Mouse (Mus musculus): ENCODE measurements at regions not wholly inside any gene's neighbourhood (a gene's known extent, or its start where the extent isn't known, plus 50 kb on each side); places are given as distances from the start of the nearest gene placed in this dataset.
"Not testable (repeated sequence)": the region's sequence is repeated elsewhere in the genome, so short reads cannot be mapped to it uniquely, and the experiment has no call there.

GRCm38 (mm10) chr1:30701116-30701515 is 172.6 kb downstream of the Phf3 start:
- DNase-seq (ENCODE audit: low spot score), result no peak
- Histone ChIP-seq H3K9me3 (replicated peaks; ENCODE audit: low read length) (no peaks in the 10 kb centered on the region), H3K27ac (no peak overlapping the region), H3K4me2 (ENCODE audit: low read length) (no peak overlapping the region), H3K4me3 (replicated peaks; ENCODE audit: low read depth, low read length) (no peak overlapping the region), H3K27me3 (ENCODE audit: insufficient read depth, low read length) (no peaks in the 10 kb centered on the region), H3K36me3 (ENCODE audit: insufficient read depth, low read length) (no peaks in the 10 kb centered on the region), H3K9ac (ENCODE audit: low read depth, low read length) (no peak overlapping the region), H3K4me1 (replicated peaks; ENCODE audit: insufficient read depth, low read length) (no peaks in the 10 kb centered on the region)
- ATAC-seq (replicated peaks; ENCODE audit: low FRiP score, low read depth), result no peak
- WGBS, result 80% methylated on average over 3 of the region's 3 CpGs
- no peak for TF ChIP-seq CTCF (IDR thresholded peaks at IDR 0.05; ENCODE audit: low read depth)

DNA sequence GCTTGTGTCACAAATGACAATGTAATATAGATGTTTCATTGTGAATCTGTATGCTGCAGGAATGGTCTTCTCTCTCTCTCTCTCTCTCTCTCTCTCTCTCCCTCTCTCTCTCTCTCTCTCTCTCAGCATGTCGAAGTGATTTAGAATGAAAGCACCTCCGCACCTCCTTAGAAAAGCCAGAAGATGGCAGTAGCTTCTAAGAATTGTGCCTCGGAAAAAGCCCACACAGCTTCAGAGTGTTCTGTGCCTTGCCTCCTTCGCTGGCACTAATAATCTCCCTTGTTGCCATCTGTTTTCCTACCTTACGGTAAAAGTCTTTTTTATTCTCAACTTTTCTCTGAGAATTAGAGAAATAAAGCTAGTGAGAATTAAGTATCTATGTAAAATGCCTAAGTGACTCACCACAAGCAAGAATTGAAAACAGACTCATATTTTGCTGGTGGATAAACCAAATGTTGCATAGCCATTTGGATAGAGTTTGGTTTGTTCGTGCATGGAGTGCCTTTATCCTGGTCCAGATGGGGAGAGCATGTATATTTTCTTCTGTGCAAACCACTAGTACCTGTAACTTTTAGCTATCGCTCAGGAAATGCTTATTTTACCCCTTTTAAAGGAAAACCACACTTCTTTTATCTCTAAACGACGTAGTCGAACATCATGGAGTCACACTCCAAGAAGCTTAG is 173.2 kb downstream of the Phf3 start:
- no peaks in the 10 kb centered on the region for H3K27me3 ChIP-seq (ENCODE audit: insufficient read depth, low read length)
- no peaks in the 10 kb centered on the region for H3K4me1 ChIP-seq (replicated peaks; ENCODE audit: insufficient read depth, low read length)
- no peak overlapping the region for H3K27ac ChIP-seq
- H3K36me3 ChIP-seq (ENCODE audit: insufficient read depth, low read length), result no peaks in the 10 kb centered on the region
- H3K9ac ChIP-seq (ENCODE audit: low read depth, low read length), result no peak overlapping the region
- DNase-seq (ENCODE audit: low spot score) (peak; percentile 65), ATAC-seq (replicated peaks; ENCODE audit: low FRiP score, low read depth) (no peak)
- H3K9me3 ChIP-seq (replicated peaks; ENCODE audit: low read length), result no peaks in the 10 kb centered on the region
- H3K4me3 ChIP-seq (replicated peaks; ENCODE audit: low read depth, low read length), result no peak overlapping the region
- H3K4me2 ChIP-seq (ENCODE audit: low read length), result no peak overlapping the region
- 42% methylated on average over 10 of the region's 10 CpGs for WGBS
- peak; percentile 64 for TF ChIP-seq CTCF (IDR thresholded peaks at IDR 0.05; ENCODE audit: low read depth)

DNA sequence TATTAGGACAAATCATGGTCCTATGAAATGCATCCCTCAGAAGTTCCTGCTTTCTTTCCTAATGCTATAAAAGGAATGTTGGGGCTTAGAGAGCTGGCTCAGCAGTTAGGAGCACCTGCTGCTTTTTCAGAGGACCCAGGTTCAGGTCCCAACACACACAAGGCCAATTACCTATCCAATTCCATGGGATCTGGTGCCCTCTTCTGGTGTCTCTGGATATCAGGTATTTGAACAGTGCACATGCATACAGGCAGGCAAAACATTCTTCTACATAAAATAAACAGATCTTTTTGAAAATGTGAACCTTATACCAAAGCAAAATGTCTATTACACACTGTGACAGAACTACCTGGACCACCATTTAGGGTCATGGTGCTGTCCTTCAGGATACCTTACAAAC is 177.4 kb downstream of the Phf3 start:
- H3K36me3 ChIP-seq (ENCODE audit: insufficient read depth, low read length), result no peaks in the 10 kb centered on the region
- H3K4me2 ChIP-seq (ENCODE audit: low read length), result no peak overlapping the region
- no peak for ATAC-seq (replicated peaks; ENCODE audit: low FRiP score, low read depth)
- H3K4me3 ChIP-seq (replicated peaks; ENCODE audit: low read depth, low read length), result no peak overlapping the region
- DNase-seq (ENCODE audit: low spot score), result no peak
- no peaks in the 10 kb centered on the region for H3K4me1 ChIP-seq (replicated peaks; ENCODE audit: insufficient read depth, low read length)
- H3K9ac ChIP-seq (ENCODE audit: low read depth, low read length), result no peak overlapping the region
- no peaks in the 10 kb centered on the region for H3K9me3 ChIP-seq (replicated peaks; ENCODE audit: low read length)
- H3K27ac ChIP-seq, result no peak overlapping the region
- no peaks in the 10 kb centered on the region for H3K27me3 ChIP-seq (ENCODE audit: insufficient read depth, low read length)
- peak; percentile 47 for TF ChIP-seq CTCF (IDR thresholded peaks at IDR 0.05; ENCODE audit: low read depth)

- H3K4me3 ChIP-seq (replicated peaks; ENCODE audit: low read depth, low read length), result no peak overlapping the region
- no peak overlapping the region for H3K4me2 ChIP-seq (ENCODE audit: low read length)
- H3K27me3 ChIP-seq (ENCODE audit: insufficient read depth, low read length), result no peaks in the 10 kb centered on the region
- no peak for TF ChIP-seq CTCF (IDR thresholded peaks at IDR 0.05; ENCODE audit: low read depth)
- H3K9ac ChIP-seq (ENCODE audit: low read depth, low read length), result no peak overlapping the region
- H3K4me1 ChIP-seq (replicated peaks; ENCODE audit: insufficient read depth, low read length), result no peaks in the 10 kb centered on the region
- H3K36me3 ChIP-seq (ENCODE audit: insufficient read depth, low read length), result no peaks in the 10 kb centered on the region
- DNase-seq (ENCODE audit: low spot score) (no peak), ATAC-seq (replicated peaks; ENCODE audit: low FRiP score, low read depth) (no peak)
- no peaks in the 10 kb centered on the region for H3K9me3 ChIP-seq (replicated peaks; ENCODE audit: low read length)
- WGBS, result 86% methylated on average over 3 of the region's 3 CpGs
- no peak overlapping the region for H3K27ac ChIP-seq
Measured at GRCm38 (mm10) chr1:30685318-30685717, 188.4 kb downstream of the Phf3 start.

- DNase-seq (ENCODE audit: low spot score) (no peak), ATAC-seq (replicated peaks; ENCODE audit: low FRiP score, low read depth) (no peak)
- Histone ChIP-seq H3K36me3 (ENCODE audit: insufficient read depth, low read length) (no peaks in the 10 kb centered on the region), H3K4me1 (replicated peaks; ENCODE audit: insufficient read depth, low read length) (no peaks in the 10 kb centered on the region), H3K9ac (ENCODE audit: low read depth, low read length) (no peak overlapping the region), H3K4me2 (ENCODE audit: low read length) (no peak overlapping the region), H3K27me3 (ENCODE audit: insufficient read depth, low read length) (no peaks in the 10 kb centered on the region), H3K27ac (no peak overlapping the region), H3K9me3 (replicated peaks; ENCODE audit: low read length) (no peaks in the 10 kb centered on the region), H3K4me3 (replicated peaks; ENCODE audit: low read depth, low read length) (no peak overlapping the region)
- 70% methylated on average over 2 of the region's 2 CpGs for WGBS
- TF ChIP-seq CTCF (IDR thresholded peaks at IDR 0.05; ENCODE audit: low read depth), result no peak
Measured at GRCm38 (mm10) chr1:30683889-30684288, 189.8 kb downstream of the Phf3 start.

GRCm38 (mm10) chr1:30639807-30640206 is 233.9 kb downstream of the Phf3 start:
- H3K9ac ChIP-seq (ENCODE audit: low read depth, low read length), result no peak overlapping the region
- no peaks in the 10 kb centered on the region for H3K4me1 ChIP-seq (replicated peaks; ENCODE audit: insufficient read depth, low read length)
- H3K27me3 ChIP-seq (ENCODE audit: insufficient read depth, low read length), result no peaks in the 10 kb centered on the region
- H3K4me2 ChIP-seq (ENCODE audit: low read length), result no peak overlapping the region
- H3K27ac ChIP-seq, result no peak overlapping the region
- ATAC-seq (replicated peaks; ENCODE audit: low FRiP score, low read depth) (no peak), DNase-seq (ENCODE audit: low spot score) (no peak)
- no peak for TF ChIP-seq CTCF (IDR thresholded peaks at IDR 0.05; ENCODE audit: low read depth)
- H3K4me3 ChIP-seq (replicated peaks; ENCODE audit: low read depth, low read length), result no peak overlapping the region
- H3K9me3 ChIP-seq (replicated peaks; ENCODE audit: low read length), result no peaks in the 10 kb centered on the region
- WGBS, result 70% methylated on average over 2 of the region's 2 CpGs
- no peaks in the 10 kb centered on the region for H3K36me3 ChIP-seq (ENCODE audit: insufficient read depth, low read length)

- Histone ChIP-seq H3K27me3 (ENCODE audit: insufficient read depth, low read length) (no peaks in the 10 kb centered on the region), H3K9me3 (replicated peaks; ENCODE audit: low read length) (no peaks in the 10 kb centered on the region), H3K9ac (ENCODE audit: low read depth, low read length) (no peak overlapping the region), H3K4me1 (replicated peaks; ENCODE audit: insufficient read depth, low read length) (no peaks in the 10 kb centered on the region), H3K4me2 (ENCODE audit: low read length) (no peak overlapping the region), H3K36me3 (ENCODE audit: insufficient read depth, low read length) (no peaks in the 10 kb centered on the region), H3K4me3 (replicated peaks; ENCODE audit: low read depth, low read length) (no peak overlapping the region), H3K27ac (no peak overlapping the region)
- DNase-seq (ENCODE audit: low spot score) (no peak), ATAC-seq (replicated peaks; ENCODE audit: low FRiP score, low read depth) (no peak)
- TF ChIP-seq CTCF (IDR thresholded peaks at IDR 0.05; ENCODE audit: low read depth), result no peak
- WGBS, result 64% methylated on average over 1 of the region's 1 CpGs
Measured at GRCm38 (mm10) chr1:30632760-30633159, 241.0 kb downstream of the Phf3 start.

GRCm38 (mm10) chr1:30627796-30628195 is 245.9 kb downstream of the Phf3 start:
- H3K9ac ChIP-seq (ENCODE audit: low read depth, low read length); H3K9me3 ChIP-seq (replicated peaks; ENCODE audit: low read length); ATAC-seq (replicated peaks; ENCODE audit: low FRiP score, low read depth); DNase-seq (ENCODE audit: low spot score); H3K27ac ChIP-seq; H3K4me2 ChIP-seq (ENCODE audit: low read length); H3K4me3 ChIP-seq (replicated peaks; ENCODE audit: low read depth, low read length); H3K4me1 ChIP-seq (replicated peaks; ENCODE audit: insufficient read depth, low read length); H3K36me3 ChIP-seq (ENCODE audit: insufficient read depth, low read length); H3K27me3 ChIP-seq (ENCODE audit: insufficient read depth, low read length): not testable (repeated sequence)
- WGBS, result 41% methylated on average over 5 of the region's 5 CpGs
